Mouse (Mus musculus) naive thymus-derived CD4-positive, alpha-beta T cell, adult 5 months (primary cell): ENCODE results near the gene Fev. TPM values are rescaled to one million over a fixed set of nuclear protein-coding genes. Genes with fewer than 3 reads are reported as not detected.

ENCODE experiments used
- polyA plus RNA-seq: library from polyadenylated mRNA; unstranded; fragments of 100-300 nt; shearing (Covaris generic); gene quantifications from one replicate; pipeline ENCODE4 v1.2.1, GENCODE M21; 2017

Fev gene
- polyA plus RNA-seq, result not detected

DNA sequence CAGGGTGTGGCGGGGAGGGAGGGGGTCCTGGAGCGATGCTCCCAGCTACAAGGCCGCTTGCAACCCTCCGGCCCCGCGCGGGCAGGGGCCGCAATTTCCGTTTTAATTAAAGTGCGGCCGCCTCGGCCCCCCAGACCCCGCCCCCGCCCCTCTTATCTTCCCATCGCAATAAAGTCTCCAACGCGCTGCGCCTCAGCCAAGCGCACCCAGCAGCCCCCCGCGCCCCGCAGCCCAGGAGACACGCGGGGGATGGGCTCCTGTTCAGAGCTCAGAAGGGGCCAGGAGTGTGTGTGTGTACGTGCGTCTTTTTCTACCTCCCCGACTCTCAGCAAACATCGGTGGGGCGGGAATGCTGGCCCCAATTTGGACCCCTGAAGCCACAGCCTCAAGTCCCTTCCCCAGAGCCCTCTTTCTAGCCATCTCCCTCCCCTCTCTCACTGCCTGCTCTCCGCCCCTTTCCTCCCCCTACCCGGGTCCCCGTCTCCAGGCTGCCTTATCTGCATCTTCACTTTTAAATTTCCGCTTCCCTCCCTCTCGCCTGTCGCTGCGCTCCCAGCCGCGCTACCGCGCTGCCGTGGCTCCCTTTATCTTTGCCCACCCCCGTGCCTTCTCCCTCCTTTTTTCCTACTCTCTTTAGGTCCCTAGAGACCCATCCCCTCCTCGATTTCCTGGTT lies at the start of gene Fev:
TSS of gene Fev (minus strand) at position 51 of the 674 bp plus-strand sequence.

DNA sequence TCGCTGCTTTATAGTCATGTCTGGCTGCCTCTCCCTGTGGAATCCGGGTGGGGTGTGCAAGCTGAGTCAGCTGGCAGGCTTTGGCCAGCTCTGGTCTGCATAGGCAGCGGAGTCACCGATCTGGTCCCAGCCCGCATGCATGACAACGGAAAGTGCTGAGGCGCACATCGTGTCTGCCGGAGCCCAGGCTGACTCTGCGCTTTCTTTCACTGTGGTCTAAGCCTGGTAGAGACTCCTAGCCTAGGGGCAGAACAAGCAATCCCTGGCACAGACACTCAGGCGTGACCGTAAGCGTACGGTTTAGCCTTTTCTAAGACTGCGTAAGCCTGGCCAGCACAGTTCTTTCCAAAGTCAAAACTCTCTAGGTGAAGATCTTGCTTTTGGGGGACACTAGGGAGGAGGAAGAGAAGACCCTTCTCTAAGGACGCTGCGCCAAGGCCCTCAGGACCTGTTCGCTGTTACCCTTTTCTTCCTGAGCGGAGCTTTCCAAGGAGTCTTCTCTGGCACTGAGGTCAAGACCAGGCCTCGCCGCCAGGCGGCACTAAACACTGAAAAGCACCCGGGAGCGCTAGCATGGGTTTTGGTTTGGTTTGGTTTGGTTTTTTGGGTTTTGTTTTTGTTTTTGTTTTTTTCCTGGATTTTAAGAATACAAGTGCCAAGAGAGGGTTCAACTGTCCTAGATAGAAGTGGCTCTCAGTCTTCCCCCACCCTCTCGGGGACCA lies 8.1 kb upstream of the Fev start, which contains the start of gene Cryba2:
TSS of gene Cryba2 (minus strand) at position 10 of the 722 bp plus-strand sequence.

DNA sequence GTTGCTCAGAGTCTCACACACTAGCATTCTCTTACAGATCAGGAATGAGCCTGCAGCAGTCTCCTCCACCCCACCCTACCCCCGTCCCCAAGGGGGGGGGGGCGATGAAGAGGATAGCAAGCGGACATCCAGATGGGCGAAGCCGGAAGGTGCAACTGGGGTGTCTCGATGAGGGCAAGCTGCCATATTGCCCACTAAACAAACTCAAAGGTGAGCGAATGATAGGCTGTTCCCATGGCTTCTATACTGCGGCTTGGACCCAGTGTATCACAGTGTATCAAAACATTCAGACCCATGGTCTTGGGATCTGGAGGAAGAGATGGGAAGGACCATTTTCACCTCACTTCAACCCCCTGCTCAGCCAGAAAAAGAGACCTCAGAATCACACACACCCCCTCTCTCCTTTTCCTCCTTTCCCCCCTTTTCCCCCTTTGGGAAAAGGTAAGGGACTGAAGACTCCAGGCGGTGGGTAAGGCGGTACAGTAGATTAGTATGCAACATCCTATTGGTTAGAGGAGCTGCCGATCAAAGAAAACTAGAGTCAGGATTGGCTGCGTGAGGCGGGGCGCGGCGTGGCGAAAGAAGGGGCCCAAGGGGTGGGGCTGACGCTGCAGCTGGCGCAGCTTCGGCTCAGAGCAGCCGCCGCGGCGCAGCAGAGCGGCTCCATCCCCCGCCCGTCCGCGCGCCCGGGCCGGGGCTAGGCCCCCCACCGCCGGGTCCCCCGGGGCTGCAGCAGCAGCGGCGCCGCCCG lies 30.7 kb downstream of the Fev start, which contains the start of gene Cdk5r2:
TSS of gene Cdk5r2 (plus strand) at position 629 of the 751 bp plus-strand sequence.

Other genes starting within 250 kb of the Fev start
- gene Ttll4, start 223.7 kb downstream of the Fev start, polyA plus RNA-seq, result 48.8 TPM
- not detected for gene Cyp27a1, start 171.8 kb downstream of the Fev start, polyA plus RNA-seq
- not detected for gene Prkag3, start 136.2 kb downstream of the Fev start, polyA plus RNA-seq
- not detected for gene Wnt6, start 113.5 kb downstream of the Fev start, polyA plus RNA-seq
- not detected for gene Wnt10a, start 93.9 kb downstream of the Fev start, polyA plus RNA-seq
- gene Cdk5r2, start 30.5 kb downstream of the Fev start, polyA plus RNA-seq, result not detected
- gene Cryba2, start 7.7 kb upstream of the Fev start, polyA plus RNA-seq, result not detected
- gene Cfap65, start 50.2 kb upstream of the Fev start, polyA plus RNA-seq, result not detected
- not detected for gene Ihh, start 66.3 kb upstream of the Fev start, polyA plus RNA-seq
- 8.8 TPM for gene Nhej1, start 239.8 kb upstream of the Fev start, polyA plus RNA-seq
- gene Slc23a3, start 248.5 kb upstream of the Fev start, polyA plus RNA-seq, result 0.61 TPM